Comparison of ENCODE assay signal across 38 mouse cellular contexts in genomic region chr7:107047578-107047977, GRCm38 (mm10). TPM values are rescaled to one million over a fixed set of nuclear protein-coding genes. Genes with fewer than 3 reads are reported as not detected.
DNase-seq lines count a peak whose midpoint lies in the region; ATAC-seq and TF ChIP-seq lines count a peak whose summit lies in the region.
"Had no signal": no experiment of that assay in that cellular context is flagged by ENCODE, and none has a peak within 500 bp of the region (broad histone marks: within the 10 kb centered on the region; RNA-seq: fewer than 3 reads in every experiment).

No protein-coding gene starts in this region.

- no peak for TF ChIP-seq CTCF in bone marrow macrophage, adult 2 months (IDR thresholded peaks at IDR 0.05; ENCODE audit: low read depth, low read length)

- H3K27me3 ChIP-seq in embryonic facial prominence, embryonic 14.5 days (replicated peaks; ENCODE audit: control insufficient read depth, insufficient read depth, low read length), result no peaks in the 10 kb centered on the region
- no peaks in the 10 kb centered on the region for H3K27me3 ChIP-seq in embryonic facial prominence, embryonic 10.5 days (replicated peaks; ENCODE audit: low read depth, poor library complexity, severe bottlenecking)
- H3K27me3 ChIP-seq: heart, embryonic 12.5 days; limb, embryonic 13.5 days; liver, embryonic 12.5 days; neural tube, embryonic 13.5 days; Patski had no signal

- H3K36me3 ChIP-seq in embryonic facial prominence, embryonic 14.5 days (ENCODE audit: control insufficient read depth, insufficient read depth, low read length), result no peaks in the 10 kb centered on the region
- no peaks in the 10 kb centered on the region for H3K36me3 ChIP-seq in embryonic facial prominence, embryonic 10.5 days (replicated peaks)
- H3K36me3 ChIP-seq: G1E; heart, embryonic 12.5 days; limb, embryonic 13.5 days; liver, embryonic 12.5 days; neural tube, embryonic 13.5 days had no signal

- peak; percentile 60; the same call in 1 of the 2 replicates for ATAC-seq in embryonic facial prominence, embryonic 14.5 days (ENCODE audit: low read depth)
- peak; percentile 23 for ATAC-seq in megakaryocyte, adult 5-6 weeks (ENCODE audit: poor library complexity, severe bottlenecking)
- ATAC-seq in activated CD4-positive, CD25-positive, alpha-beta regulatory T cell, adult 4 months, result no peak
- ATAC-seq: forebrain, embryonic 14.5 days; intestine, embryonic 16.5 days; liver, embryonic 12.5 days; midbrain, embryonic 16.5 days; Patski had no signal

- H3K4me2 ChIP-seq in embryonic facial prominence, embryonic 14.5 days (ENCODE audit: low read depth, low read length), result no peak overlapping the region
- H3K4me2 ChIP-seq: heart, embryonic 12.5 days; limb, embryonic 13.5 days; liver, embryonic 12.5 days; neural tube, embryonic 13.5 days had no signal

- no peaks in the 10 kb centered on the region for H3K4me1 ChIP-seq in embryonic facial prominence, embryonic 14.5 days (ENCODE audit: control insufficient read depth, insufficient read depth, low read length)
- no peaks in the 10 kb centered on the region for H3K4me1 ChIP-seq in embryonic facial prominence, embryonic 10.5 days
- no peaks in the 10 kb centered on the region for H3K4me1 ChIP-seq in bone marrow macrophage, adult 2 months (ENCODE audit: control insufficient read depth, insufficient read depth, low read length)
- H3K4me1 ChIP-seq: heart, embryonic 12.5 days; limb, embryonic 13.5 days; liver, embryonic 12.5 days; neural tube, embryonic 13.5 days had no signal

- TF ChIP-seq POLR2A in bone marrow macrophage, adult 2 months (IDR thresholded peaks at IDR 0.05; ENCODE audit: borderline replicate concordance, low read depth, low read length), result no peak

- peak; percentile 16 for DNase-seq in embryonic facial prominence, embryonic 14.5 days (ENCODE audit: low spot score)
- no peak for DNase-seq in embryonic facial prominence, embryonic 10.5 days (ENCODE audit: low spot score)
- DNase-seq in lung, postnatal 10 days, result peak; percentile 5
- DNase-seq in lung, postnatal 25 days (ENCODE audit: low spot score), result no peak
- DNase-seq in gastrocnemius, adult 18-20 months (ENCODE audit: low spot score), result no peak
- DNase-seq: adrenal gland, postnatal 14 days; cerebellum, adult 2 months; cerebellum, postnatal 14 days; gastrocnemius, adult 2 months; gastrocnemius, postnatal 36 days; heart, adult 2 months; kidney, adult 9 months; kidney, postnatal 14 days; lung, adult 18-20 months; lung, postnatal 36 days; thymus, adult 2 months; thymus, postnatal 36 days had no signal

- 52% methylated on average over 3 of the region's 3 CpGs for WGBS in embryonic facial prominence, embryonic 14.5 days
- WGBS in embryonic facial prominence, embryonic 10.5 days, result 72% methylated on average over 3 of the region's 3 CpGs

- no peak overlapping the region for H3K27ac ChIP-seq in embryonic facial prominence, embryonic 14.5 days (replicated peaks; ENCODE audit: low read depth, low read length)
- no peak overlapping the region for H3K27ac ChIP-seq in embryonic facial prominence, embryonic 10.5 days (replicated peaks)
- no peak overlapping the region for H3K27ac ChIP-seq in bone marrow macrophage, adult 2 months (ENCODE audit: insufficient read depth, low read depth, low read length)
- H3K27ac ChIP-seq: gastrocnemius, adult 2 months; heart, adult 2 months; layer of hippocampus, adult 2 months; left cerebral cortex, adult 2 months; limb, embryonic 13.5 days; liver, embryonic 12.5 days; neural tube, embryonic 13.5 days had no signal

- H3K4me3 ChIP-seq in embryonic facial prominence, embryonic 14.5 days (ENCODE audit: low read depth, low read length), result no peak overlapping the region
- H3K4me3 ChIP-seq in embryonic facial prominence, embryonic 10.5 days, result no peak overlapping the region
- peak overlapping the region; percentile 23; the same call in 1 of the 2 replicates for H3K4me3 ChIP-seq in bone marrow macrophage, adult 2 months (ENCODE audit: insufficient read depth, low read length)
- H3K4me3 ChIP-seq: gastrocnemius, adult 2 months; heart, adult 2 months; heart, embryonic 12.5 days; layer of hippocampus, adult 2 months; left cerebral cortex, adult 2 months; limb, embryonic 13.5 days; liver, embryonic 12.5 days; myocyte; neural tube, embryonic 13.5 days had no signal

- H3K9me3 ChIP-seq in embryonic facial prominence, embryonic 14.5 days (ENCODE audit: control insufficient read depth, low read length), result no peaks in the 10 kb centered on the region
- no peaks in the 10 kb centered on the region for H3K9me3 ChIP-seq in embryonic facial prominence, embryonic 10.5 days
- H3K9me3 ChIP-seq: G1E; heart, embryonic 12.5 days; limb, embryonic 13.5 days; liver, embryonic 12.5 days; neural tube, embryonic 13.5 days had no signal

- H3K9ac ChIP-seq in embryonic facial prominence, embryonic 14.5 days (ENCODE audit: low read depth, low read length), result no peak overlapping the region
- H3K9ac ChIP-seq: heart, embryonic 12.5 days; limb, embryonic 13.5 days; liver, embryonic 12.5 days; neural tube, embryonic 13.5 days had no signal

RNA-seq across cellular contexts. Expression of gene Olfr713, which starts 16.6 kb away (rescaled TPM):
- not detected in 2 replicates for polyA plus RNA-seq in embryonic facial prominence, embryonic 14.5 days (2014; fragmentation: Nextera tagmentation; extraction: Ambion mirVana)
- polyA plus RNA-seq in embryonic facial prominence, embryonic 10.5 days (2016; fragmentation: Nextera tagmentation; extraction: Ambion mirVana), result not detected in 2 replicates
- not detected in 2 replicates for polyA plus RNA-seq in bone marrow macrophage, adult 2 months (2012; ENCODE audit: insufficient read depth, insufficient read length, missing spikeins)
- not detected in 2 replicates for total RNA-seq in megakaryocyte, adult 5-6 weeks (2015)
- not detected in 2 replicates for total RNA-seq in megakaryocyte, adult 5-6 weeks (2017)
- not detected for total RNA-seq in gastrocnemius, adult 18-20 months (2021)
- not detected for polyA plus RNA-seq in activated CD4-positive, CD25-positive, alpha-beta regulatory T cell, adult 4 months (2017; shearing (Covaris generic))
- total RNA-seq: adrenal gland, postnatal 14 days; gastrocnemius, adult 2 months; gastrocnemius, postnatal 36 days; heart, adult 2 months; hematopoietic stem cell, adult 5-6 weeks; layer of hippocampus, adult 2 months; layer of hippocampus, postnatal 14 days; left cerebral cortex, adult 2 months; left cerebral cortex, postnatal 25 days; megakaryocyte-erythroid progenitor cell, adult 5-6 weeks had no signal
- polyA plus RNA-seq: cerebellum, adult 2 months; embryonic facial prominence, embryonic 11.5 days; forebrain, embryonic 14.5 days; G1E; heart, adult 2 months; heart, embryonic 12.5 days; heart, postnatal 0 days; intestine, embryonic 16.5 days; limb, embryonic 13.5 days; liver, embryonic 12.5 days; midbrain, embryonic 16.5 days; myocyte; neural tube, embryonic 13.5 days; Patski; thymus, adult 2 months had no signal

RNA-seq across cellular contexts. Expression of gene Olfr714, which starts 23.2 kb away (rescaled TPM):
- polyA plus RNA-seq in embryonic facial prominence, embryonic 14.5 days (2014; fragmentation: Nextera tagmentation; extraction: Ambion mirVana), result not detected in 2 replicates
- polyA plus RNA-seq in embryonic facial prominence, embryonic 10.5 days (2016; fragmentation: Nextera tagmentation; extraction: Ambion mirVana), result not detected in 2 replicates
- not detected in 2 replicates for polyA plus RNA-seq in bone marrow macrophage, adult 2 months (2012; ENCODE audit: insufficient read depth, insufficient read length, missing spikeins)
- total RNA-seq in megakaryocyte, adult 5-6 weeks (2015), result not detected in 2 replicates
- not detected in 2 replicates for total RNA-seq in megakaryocyte, adult 5-6 weeks (2017)
- not detected for total RNA-seq in gastrocnemius, adult 18-20 months (2021)
- not detected for polyA plus RNA-seq in activated CD4-positive, CD25-positive, alpha-beta regulatory T cell, adult 4 months (2017; shearing (Covaris generic))
- total RNA-seq: adrenal gland, postnatal 14 days; gastrocnemius, adult 2 months; gastrocnemius, postnatal 36 days; heart, adult 2 months; hematopoietic stem cell, adult 5-6 weeks; layer of hippocampus, adult 2 months; layer of hippocampus, postnatal 14 days; left cerebral cortex, adult 2 months; left cerebral cortex, postnatal 25 days; megakaryocyte-erythroid progenitor cell, adult 5-6 weeks had no signal
- polyA plus RNA-seq: cerebellum, adult 2 months; embryonic facial prominence, embryonic 11.5 days; forebrain, embryonic 14.5 days; G1E; heart, adult 2 months; heart, embryonic 12.5 days; heart, postnatal 0 days; intestine, embryonic 16.5 days; limb, embryonic 13.5 days; liver, embryonic 12.5 days; midbrain, embryonic 16.5 days; myocyte; neural tube, embryonic 13.5 days; Patski; thymus, adult 2 months had no signal

RNA-seq across cellular contexts. Expression of gene Olfr2, which starts 41.7 kb away (rescaled TPM):
- polyA plus RNA-seq in embryonic facial prominence, embryonic 14.5 days (2014; fragmentation: Nextera tagmentation; extraction: Ambion mirVana), result not detected in 2 replicates
- not detected in 2 replicates for polyA plus RNA-seq in embryonic facial prominence, embryonic 10.5 days (2016; fragmentation: Nextera tagmentation; extraction: Ambion mirVana)
- 0.13 TPM in 1 of 2 replicates, not detected in the other for polyA plus RNA-seq in bone marrow macrophage, adult 2 months (2012; ENCODE audit: insufficient read depth, insufficient read length, missing spikeins)
- total RNA-seq in megakaryocyte, adult 5-6 weeks (2015), result not detected in 2 replicates
- under 0.01 TPM in 1 of 2 replicates, not detected in the other for total RNA-seq in megakaryocyte, adult 5-6 weeks (2017)
- total RNA-seq in gastrocnemius, adult 18-20 months (2021), result not detected
- not detected for polyA plus RNA-seq in activated CD4-positive, CD25-positive, alpha-beta regulatory T cell, adult 4 months (2017; shearing (Covaris generic))
- total RNA-seq: adrenal gland, postnatal 14 days; G1E; gastrocnemius, adult 2 months; gastrocnemius, postnatal 36 days; heart, adult 2 months; hematopoietic stem cell, adult 5-6 weeks; layer of hippocampus, adult 2 months; layer of hippocampus, postnatal 14 days; left cerebral cortex, adult 2 months; left cerebral cortex, postnatal 25 days; megakaryocyte-erythroid progenitor cell, adult 5-6 weeks had no signal
- polyA plus RNA-seq: cerebellum, adult 2 months; embryonic facial prominence, embryonic 11.5 days; forebrain, embryonic 14.5 days; G1E; heart, adult 2 months; heart, embryonic 12.5 days; heart, postnatal 0 days; intestine, embryonic 16.5 days; limb, embryonic 13.5 days; liver, embryonic 12.5 days; midbrain, embryonic 16.5 days; myocyte; neural tube, embryonic 13.5 days; Patski; thymus, adult 2 months had no signal

RNA-seq across cellular contexts. Expression of gene Olfr17, which starts 45.4 kb away (rescaled TPM):
- 0.18 TPM in 1 of 2 replicates, not detected in the other for polyA plus RNA-seq in embryonic facial prominence, embryonic 14.5 days (2014; fragmentation: Nextera tagmentation; extraction: Ambion mirVana)
- polyA plus RNA-seq in embryonic facial prominence, embryonic 10.5 days (2016; fragmentation: Nextera tagmentation; extraction: Ambion mirVana), result not detected in 2 replicates
- polyA plus RNA-seq in bone marrow macrophage, adult 2 months (2012; ENCODE audit: insufficient read depth, insufficient read length, missing spikeins), result not detected in 2 replicates
- total RNA-seq in megakaryocyte, adult 5-6 weeks (2015), result not detected in 2 replicates
- total RNA-seq in megakaryocyte, adult 5-6 weeks (2017), result not detected in 2 replicates
- not detected for total RNA-seq in gastrocnemius, adult 18-20 months (2021)
- not detected for polyA plus RNA-seq in activated CD4-positive, CD25-positive, alpha-beta regulatory T cell, adult 4 months (2017; shearing (Covaris generic))
- total RNA-seq: adrenal gland, postnatal 14 days; gastrocnemius, adult 2 months; gastrocnemius, postnatal 36 days; heart, adult 2 months; hematopoietic stem cell, adult 5-6 weeks; layer of hippocampus, adult 2 months; layer of hippocampus, postnatal 14 days; left cerebral cortex, adult 2 months; left cerebral cortex, postnatal 25 days; megakaryocyte-erythroid progenitor cell, adult 5-6 weeks had no signal
- polyA plus RNA-seq: cerebellum, adult 2 months; embryonic facial prominence, embryonic 11.5 days; forebrain, embryonic 14.5 days; G1E; heart, adult 2 months; heart, embryonic 12.5 days; heart, postnatal 0 days; intestine, embryonic 16.5 days; limb, embryonic 13.5 days; liver, embryonic 12.5 days; midbrain, embryonic 16.5 days; myocyte; neural tube, embryonic 13.5 days; Patski; thymus, adult 2 months had no signal

Comparison
In these comparisons a context has a peak if more than half of its experiments do, and no peak if none do; other contexts are left out.
1. DNase-seq: peak in embryonic facial prominence, embryonic 14.5 days (single experiment) and lung, postnatal 10 days (single experiment); none in embryonic facial prominence, embryonic 10.5 days (single experiment), lung, postnatal 25 days (single experiment) and gastrocnemius, adult 18-20 months (single experiment).